Mouse (Mus musculus) MEL (cell line): ENCODE results near the gene Tulp4.

ENCODE experiments used
- CTCF ChIP-seq, 3 experiments: IDR thresholded peaks in 2 of 3; conservative IDR thresholded peaks in 1 of 3; 2 replicates each; pipeline ENCODE4 v1.5.1; 2011 to 2012; ENCODE audit warnings: low read length in 3 of 3, low read depth in 2 of 3, mild to moderate bottlenecking in 2 of 3, improper control_type of control experiment in 1 of 3, inconsistent platforms in 1 of 3, mixed read lengths in 1 of 3, moderate library complexity in 1 of 3; ENCODE audit not compliant: control insufficient read depth in 1 of 3, insufficient read depth in 1 of 3, poor library complexity in 1 of 3, severe bottlenecking in 1 of 3
- EP300 ChIP-seq, 2 experiments: IDR thresholded peaks; 2 replicates each; pipeline ENCODE4 v1.6.1; 2011; ENCODE audit warnings: improper control_type of control experiment in 2 of 2, low read length in 2 of 2, low read depth in 1 of 2, mild to moderate bottlenecking in 1 of 2
- POLR2A ChIP-seq, 2 experiments: IDR thresholded peaks; 2 replicates each; pipeline ENCODE4 v1.6.1; 2011 to 2012; ENCODE audit warnings: low read length in 2 of 2, mild to moderate bottlenecking in 2 of 2, control low read depth in 1 of 2, improper control_type of control experiment in 1 of 2, low read depth in 1 of 2, moderate library complexity in 1 of 2; ENCODE audit not compliant: control insufficient read depth in 1 of 2, insufficient read depth in 1 of 2, poor library complexity in 1 of 2
- USF1 ChIP-seq: IDR thresholded peaks from 2 replicates; pipeline ENCODE4 v1.6.1; 2014; ENCODE audit warnings: low read depth, mild to moderate bottlenecking, inconsistent platforms, low read length, improper control_type of control experiment, moderate library complexity

DNA sequence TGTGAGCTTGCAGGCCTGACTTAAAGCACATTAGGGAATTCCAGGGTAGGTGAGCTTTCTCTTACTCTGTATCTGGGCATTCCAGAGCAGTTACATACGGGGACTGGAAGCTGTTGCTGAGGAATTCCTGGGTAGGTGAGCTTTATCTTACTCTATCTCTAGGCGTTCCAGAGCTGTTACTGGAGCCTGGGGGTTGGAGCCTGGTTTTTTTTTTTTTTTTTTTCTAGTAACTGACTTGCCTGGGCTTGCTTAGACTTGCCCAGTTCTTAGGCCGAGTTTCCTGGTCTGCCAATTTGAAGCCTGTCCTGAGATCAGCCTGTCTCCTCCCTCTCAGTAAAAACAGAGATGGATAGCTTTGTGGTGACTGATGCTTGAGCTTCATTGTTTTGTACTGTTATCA is 21.8 kb downstream of the Tulp4 start:
- TF ChIP-seq USF1: no peak
- TF ChIP-seq CTCF (IDR thresholded peaks at IDR 0.05 in 2 of 3, conservative IDR thresholded peaks at IDR 0.05 in 1 of 3; ENCODE audit: control insufficient read depth in 1 of 3, insufficient read depth in 1 of 3, low read depth in 2 of 3, low read length in 3 of 3, poor library complexity in 1 of 3, severe bottlenecking in 1 of 3): no peak
- no peak for TF ChIP-seq EP300 (IDR thresholded peaks at IDR 0.05; ENCODE audit: low read depth in 1 of 2, low read length in 2 of 2)
- no peak for TF ChIP-seq POLR2A (IDR thresholded peaks at IDR 0.05; ENCODE audit: control insufficient read depth in 1 of 2, insufficient read depth in 1 of 2, low read depth in 1 of 2, low read length in 2 of 2, poor library complexity in 1 of 2)
